Mouse (Mus musculus): ENCODE data around the gene Dmrta2.

Gene Dmrta2

GRCm38 (mm10) chr4:110021956-110022625, 44.2 kb downstream of the Dmrta2 start:
- DNase-seq (ENCODE audit: low spot score in 2 of 2), result peak; percentile 29 to 34

- DNase-seq (ENCODE audit: low spot score in 2 of 2), result no peak
Measured at GRCm38 (mm10) chr4:110028461-110029188, 50.8 kb downstream of the Dmrta2 start.

GRCm38 (mm10) chr4:110029446-110029845, 51.6 kb downstream of the Dmrta2 start:
- DNase-seq (ENCODE audit: low spot score in 2 of 2), result no peak
